Mouse (Mus musculus) forebrain, embryonic 13.5 days (tissue): Measurements from ENCODE around the gene Kcnb1. TPM values are rescaled to one million over a fixed set of nuclear protein-coding genes. Genes with fewer than 3 reads are reported as not detected.

ENCODE experiments used
- ATAC-seq: fragments of 200-750 bp; cut with Nextera tagmentation; 2 replicates; pipeline ENCODE4 v1.8.0; 2017
- H3K27ac ChIP-seq: fragments of 300-500 bp; sonication (generic); 2 replicates; pipeline ENCODE4 v1.5.1; 2015; ENCODE audit warnings: inconsistent platforms, mild to moderate bottlenecking, moderate library complexity
- H3K27me3 ChIP-seq: fragments of 300-500 bp; sonication (generic); 2 replicates; pipeline ENCODE4 v1.6.1; 2015; ENCODE audit warnings: mild to moderate bottlenecking, inconsistent platforms
- H3K36me3 ChIP-seq: fragments of 300-500 bp; sonication (generic); 2 replicates; pipeline ENCODE4 v1.6.1; 2015; ENCODE audit warnings: mild to moderate bottlenecking, inconsistent platforms; ENCODE audit not compliant: poor library complexity, severe bottlenecking
- H3K4me1 ChIP-seq: fragments of 300-500 bp; sonication (generic); 2 replicates; pipeline ENCODE4 v1.6.1; 2015; ENCODE audit warnings: inconsistent platforms
- H3K4me2 ChIP-seq: fragments of 300-500 bp; sonication (generic); 2 replicates; pipeline ENCODE4 v1.6.1; 2015; ENCODE audit warnings: inconsistent platforms, mild to moderate bottlenecking, moderate library complexity
- H3K4me3 ChIP-seq: fragments of 300-500 bp; sonication (generic); 2 replicates; pipeline ENCODE4 v1.5.1; 2015; ENCODE audit warnings: mild to moderate bottlenecking, inconsistent platforms
- H3K9ac ChIP-seq: fragments of 300-500 bp; sonication (generic); 2 replicates; pipeline ENCODE4 v1.6.1; 2015; ENCODE audit warnings: mild to moderate bottlenecking, inconsistent platforms
- H3K9me3 ChIP-seq: fragments of 300-500 bp; sonication (generic); replicated peaks from 2 replicates; pipeline ENCODE4 v1.6.1; 2016; ENCODE audit warnings: inconsistent platforms
- WGBS: fragments of 180-500 bp; shearing (Covaris S2); methylation state at CpG from one replicate; pipeline ENCODE4 v1.1.7; 2015; 5-methylcytosine and 5-hydroxymethylcytosine counted together
- polyA plus RNA-seq: library from polyadenylated mRNA; unstranded; fragments of >200 nt; fragmentation: Nextera tagmentation; extraction: Ambion mirVana; gene quantifications from 2 replicates; pipeline ENCODE4 v1.2.1, GENCODE M21; 2015

Gene Kcnb1
- polyA plus RNA-seq, 1 experiment from 2014 or later, result 1.3 TPM

DNA sequence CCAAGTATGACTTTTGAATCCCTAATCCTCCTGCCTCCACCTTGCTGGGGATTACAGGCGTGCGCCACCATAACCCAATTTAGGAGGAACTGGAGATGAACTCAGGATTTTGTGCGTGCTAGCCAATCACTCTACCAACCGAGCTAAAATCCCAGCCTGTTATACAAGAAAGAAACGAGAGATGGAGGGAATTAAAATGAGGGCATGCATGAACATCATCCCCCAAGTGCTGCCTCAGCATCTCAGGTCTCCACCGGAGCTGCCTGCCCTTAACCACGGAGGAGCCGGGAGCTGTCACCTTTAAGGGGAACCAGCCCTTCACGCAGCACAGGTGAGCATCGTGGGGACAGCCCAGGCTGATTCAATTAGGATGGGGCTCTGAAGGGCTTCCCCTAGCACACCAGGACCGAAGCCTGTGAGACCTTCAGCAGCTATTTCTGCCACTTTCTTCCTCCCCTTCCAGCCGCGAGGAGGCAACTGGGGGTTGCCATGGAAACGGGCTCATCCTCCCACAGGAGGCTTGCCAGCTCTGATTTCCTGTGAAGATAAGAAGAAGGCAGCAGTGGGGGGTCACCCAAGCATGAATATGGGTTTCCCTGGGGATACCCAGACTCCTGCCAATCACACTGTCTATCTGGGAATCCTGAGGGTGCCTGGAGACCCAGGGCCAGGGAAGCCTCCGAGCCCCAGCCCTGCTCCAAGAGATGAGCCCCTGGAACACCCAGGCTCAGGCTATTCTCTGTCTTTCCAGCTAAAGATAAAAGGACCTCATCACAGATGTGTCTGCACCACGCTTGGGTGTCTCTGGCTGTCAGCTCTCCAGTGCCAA, 11.7 kb upstream of the Kcnb1 start:
- peak overlapping the region; percentile 80 for H3K27ac ChIP-seq
- 40% methylated on average over 16 of the region's 16 CpGs for WGBS
- H3K9me3 ChIP-seq, result no peaks in the 10 kb centered on the region
- peak overlapping the region; percentile 36 for H3K4me2 ChIP-seq
- ATAC-seq, result peak; percentile 57
- H3K4me3 ChIP-seq, result no peak overlapping the region
- peaks cover 21% of the 10 kb centered on the region for H3K4me1 ChIP-seq
- H3K36me3 ChIP-seq, result no peaks in the 10 kb centered on the region
- no peaks in the 10 kb centered on the region for H3K27me3 ChIP-seq
- H3K9ac ChIP-seq, result no peak overlapping the region

DNA sequence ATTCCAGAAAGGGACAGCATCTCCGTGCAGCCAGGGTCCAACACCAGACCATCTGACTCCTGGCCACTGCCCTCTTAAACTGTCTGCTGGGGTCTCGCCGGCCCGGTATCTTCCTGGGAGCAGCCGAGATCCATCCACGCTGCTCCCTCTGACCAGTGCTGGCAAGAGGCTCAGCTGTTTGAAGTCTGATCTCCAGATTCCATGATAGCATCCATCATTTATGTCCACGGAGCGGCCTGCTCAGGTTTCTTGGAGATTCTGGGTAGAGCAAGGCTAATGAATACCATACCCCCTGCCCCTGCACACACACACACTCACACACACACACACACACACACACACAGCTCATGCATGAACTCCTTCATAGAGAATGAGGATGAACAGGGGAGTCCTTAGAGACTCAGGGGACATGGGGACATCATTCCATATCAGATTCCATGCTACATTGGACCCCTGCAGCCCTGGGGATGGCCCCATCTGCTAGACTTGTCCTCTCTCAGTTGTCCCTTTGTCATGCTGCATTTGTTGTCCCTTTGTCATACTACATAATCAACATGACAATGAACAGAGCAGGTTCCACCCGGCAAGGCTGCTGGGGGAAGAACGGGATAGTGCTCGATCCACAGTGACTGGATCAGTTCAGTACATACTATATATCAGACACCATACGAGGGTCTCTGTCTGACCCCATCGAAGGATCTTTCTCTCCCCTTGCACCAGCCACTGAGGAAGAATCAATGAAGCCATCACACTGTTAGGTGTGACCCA, 8.9 kb upstream of the Kcnb1 start:
- no peak for ATAC-seq
- no peaks in the 10 kb centered on the region for H3K27me3 ChIP-seq
- H3K9me3 ChIP-seq, result no peaks in the 10 kb centered on the region
- H3K9ac ChIP-seq, result no peak overlapping the region
- H3K36me3 ChIP-seq, result no peaks in the 10 kb centered on the region
- H3K4me2 ChIP-seq, result no peak overlapping the region
- no peak overlapping the region for H3K27ac ChIP-seq
- WGBS, result 72% methylated on average over 13 of the region's 13 CpGs
- H3K4me3 ChIP-seq, result no peak overlapping the region
- H3K4me1 ChIP-seq, result peaks cover 21% of the 10 kb centered on the region

DNA sequence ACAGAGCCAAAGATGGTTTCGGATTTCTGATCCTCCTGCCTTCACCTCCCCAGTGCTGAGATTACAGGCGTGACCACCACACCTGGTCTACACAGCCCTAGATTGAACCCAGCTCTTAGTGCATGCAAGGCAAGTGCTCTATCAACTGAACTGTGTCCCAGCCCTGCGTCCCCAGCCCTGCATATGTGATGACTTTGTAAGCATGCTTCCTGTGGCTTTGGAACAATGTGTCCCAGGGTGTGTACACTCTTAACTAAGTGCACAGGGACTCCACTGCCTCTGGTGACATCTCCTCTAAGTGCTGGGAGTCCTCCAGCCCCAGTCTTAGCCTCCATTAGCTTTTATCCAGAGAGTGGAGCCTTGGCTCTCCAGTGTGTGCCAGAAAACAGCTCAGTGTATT, 3.4 kb upstream of the Kcnb1 start:
- ATAC-seq, result no peak
- Histone ChIP-seq H3K27ac (no peak overlapping the region), H3K4me1 (peaks cover 20% of the 10 kb centered on the region), H3K36me3 (no peaks in the 10 kb centered on the region), H3K4me2 (no peak overlapping the region), H3K4me3 (no peak overlapping the region), H3K9ac (no peak overlapping the region), H3K9me3 (no peaks in the 10 kb centered on the region), H3K27me3 (peaks cover 28% of the 10 kb centered on the region)
- 81% methylated on average over 3 of the region's 3 CpGs for WGBS

DNA sequence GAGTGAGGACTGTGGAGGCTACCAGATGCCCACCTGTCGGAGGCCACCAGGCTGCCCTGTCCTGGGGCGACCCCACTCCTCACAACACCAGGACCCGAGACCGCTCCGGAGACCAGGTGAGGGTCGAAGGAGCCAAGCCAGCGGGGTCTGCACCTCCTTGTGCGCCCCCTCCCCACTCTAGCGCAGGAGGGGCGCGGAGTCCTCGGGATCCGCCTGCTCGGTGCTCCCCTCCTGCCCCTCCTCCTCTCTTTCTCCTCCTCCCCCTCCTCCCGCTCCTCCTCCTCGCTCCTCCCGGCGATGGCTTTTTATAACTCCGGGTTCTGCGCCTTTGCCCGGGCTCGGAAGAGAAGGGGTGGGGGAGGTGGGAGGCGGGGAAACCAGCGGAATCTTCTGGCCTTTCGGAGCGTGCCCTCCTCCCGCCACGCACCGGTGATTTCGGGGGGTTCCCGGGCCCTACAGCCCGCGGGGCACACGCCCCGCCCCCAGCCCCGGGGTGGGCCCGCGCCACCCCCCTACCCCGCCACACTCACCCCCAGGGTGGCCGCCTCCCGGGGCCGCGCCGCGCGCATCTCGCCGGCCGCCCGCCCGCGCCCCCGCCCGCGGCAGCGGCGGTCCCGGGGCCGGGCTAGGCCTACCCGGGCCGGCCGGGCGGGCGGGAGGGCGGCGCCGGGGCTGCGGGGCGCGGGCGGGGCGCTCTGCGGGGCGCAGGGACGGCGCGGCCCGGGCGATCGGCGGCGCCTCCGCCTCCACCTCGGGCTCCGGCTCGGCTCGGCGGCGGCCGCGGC, 472 bp downstream of the Kcnb1 start:
- no peaks in the 10 kb centered on the region for H3K9me3 ChIP-seq
- peaks cover 44% of the 10 kb centered on the region for H3K27me3 ChIP-seq
- no peaks in the 10 kb centered on the region for H3K36me3 ChIP-seq
- ATAC-seq, result peak; percentile 64
- H3K9ac ChIP-seq, result peak overlapping the region; percentile 66
- H3K4me3 ChIP-seq, result peak overlapping the region; percentile 56
- H3K4me2 ChIP-seq, result peak overlapping the region; percentile 76
- peaks cover 21% of the 10 kb centered on the region for H3K4me1 ChIP-seq
- 1% methylated on average over 33 of the region's 91 CpGs for WGBS
- H3K27ac ChIP-seq, result no peak overlapping the region

DNA sequence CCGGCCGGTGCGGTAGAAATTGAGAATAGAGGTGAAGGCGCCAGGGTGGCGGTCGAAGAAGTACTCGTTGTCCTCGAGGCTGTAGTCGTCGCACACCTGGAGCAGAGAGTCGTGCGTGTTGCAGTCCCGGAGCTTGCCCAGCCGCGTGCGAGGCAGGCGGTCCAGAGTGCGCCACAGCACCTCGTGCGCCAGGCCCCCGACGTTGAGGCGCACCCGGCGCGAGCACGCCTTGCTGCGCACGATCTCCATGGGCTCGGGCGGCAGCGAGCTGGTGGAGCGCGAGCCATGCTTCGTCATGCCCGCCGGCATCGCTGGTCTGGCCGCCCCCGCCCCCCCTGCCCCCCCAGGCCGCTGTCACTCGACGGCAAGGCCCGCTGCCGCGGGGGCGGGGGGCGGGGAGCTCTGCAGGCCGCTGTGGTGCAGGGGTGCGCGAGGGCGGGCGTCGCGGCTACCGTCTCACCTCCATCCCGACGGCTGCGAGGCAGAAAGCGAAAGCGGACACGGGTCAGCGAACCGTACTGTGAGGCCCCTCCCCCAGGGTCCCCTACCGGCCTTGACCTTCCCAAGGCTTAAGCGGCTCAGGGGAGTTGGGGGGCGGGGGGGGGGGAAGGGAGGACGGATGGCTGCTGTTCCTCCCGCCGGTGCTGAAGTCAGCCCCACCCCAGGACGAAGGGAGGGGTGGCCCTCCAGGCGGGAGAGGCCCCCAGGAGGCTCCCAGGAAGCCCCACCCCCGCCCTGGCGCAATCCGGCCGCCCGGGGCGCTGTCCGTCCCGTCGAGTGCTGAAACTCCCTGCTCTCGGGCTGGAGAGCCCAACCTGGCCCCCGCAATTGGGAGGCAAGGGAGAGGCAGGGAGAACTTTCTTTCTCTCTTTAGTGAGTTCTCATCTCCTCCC, 1.4 kb downstream of the Kcnb1 start:
- no peak for ATAC-seq
- 16% methylated on average over 71 of the region's 83 CpGs for WGBS
- peak overlapping the region; percentile 56 for H3K4me3 ChIP-seq
- peak overlapping the region; percentile 76 for H3K4me2 ChIP-seq
- H3K27ac ChIP-seq, result no peak overlapping the region
- no peaks in the 10 kb centered on the region for H3K36me3 ChIP-seq
- H3K27me3 ChIP-seq, result peaks cover 44% of the 10 kb centered on the region
- no peaks in the 10 kb centered on the region for H3K9me3 ChIP-seq
- peak overlapping the region; percentile 66; the same call in 1 of the 2 replicates for H3K9ac ChIP-seq
- H3K4me1 ChIP-seq, result peaks cover 21% of the 10 kb centered on the region

DNA sequence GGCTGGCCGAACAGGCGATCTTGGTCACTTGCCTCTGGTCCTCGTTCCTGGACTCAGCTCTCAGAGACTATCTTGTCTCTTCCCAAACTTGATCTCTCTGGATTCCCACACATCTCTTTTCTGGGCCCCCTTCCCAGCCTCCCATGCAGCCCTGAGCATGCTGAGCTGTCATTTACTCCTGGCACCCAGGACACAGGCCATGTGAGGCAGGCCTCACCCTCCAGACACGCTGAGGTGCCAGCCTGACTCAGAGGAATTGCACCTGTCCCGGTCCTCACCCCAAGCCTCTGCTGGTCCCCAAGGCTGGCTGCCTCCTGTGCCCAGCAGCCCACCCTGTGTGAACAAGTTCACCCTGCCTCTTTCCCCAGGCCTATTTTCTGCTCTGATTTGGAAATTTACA, 2.8 kb downstream of the Kcnb1 start:
- Histone ChIP-seq H3K27me3 (peaks cover 44% of the 10 kb centered on the region), H3K27ac (no peak overlapping the region), H3K4me3 (no peak overlapping the region), H3K9ac (no peak overlapping the region), H3K36me3 (peaks cover 4% of the 10 kb centered on the region; the same call in 1 of the 2 replicates), H3K9me3 (no peaks in the 10 kb centered on the region), H3K4me2 (no peak overlapping the region), H3K4me1 (peaks cover 21% of the 10 kb centered on the region)
- ATAC-seq, result no peak
- 92% methylated on average over 5 of the region's 5 CpGs for WGBS

DNA sequence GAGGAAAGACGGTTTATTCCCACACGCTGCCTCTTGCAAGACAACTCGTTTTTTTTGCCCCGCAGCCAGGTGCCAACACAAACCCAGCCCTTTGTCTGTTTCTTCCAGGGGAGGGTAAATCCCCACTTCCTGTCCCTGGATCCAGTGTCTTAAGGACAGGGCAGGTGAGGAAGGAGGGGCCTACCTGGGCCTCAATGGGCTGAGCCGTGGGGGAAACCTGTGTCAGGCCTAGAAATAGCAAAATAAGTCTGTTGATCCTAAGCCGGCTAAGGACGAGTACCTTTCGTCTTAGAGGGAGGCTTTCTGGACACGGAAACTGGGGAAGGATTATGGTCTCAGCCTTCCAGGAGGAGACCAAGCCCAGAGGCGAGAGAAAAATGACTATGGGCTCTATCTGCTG, 3.4 kb downstream of the Kcnb1 start:
- Histone ChIP-seq H3K27ac (no peak overlapping the region), H3K4me2 (no peak overlapping the region), H3K9me3 (no peaks in the 10 kb centered on the region), H3K36me3 (peaks cover 4% of the 10 kb centered on the region; the same call in 1 of the 2 replicates), H3K4me3 (no peak overlapping the region), H3K4me1 (peaks cover 21% of the 10 kb centered on the region), H3K27me3 (peaks cover 39% of the 10 kb centered on the region), H3K9ac (no peak overlapping the region)
- ATAC-seq, result no peak
- WGBS, result 48% methylated on average over 10 of the region's 10 CpGs

DNA sequence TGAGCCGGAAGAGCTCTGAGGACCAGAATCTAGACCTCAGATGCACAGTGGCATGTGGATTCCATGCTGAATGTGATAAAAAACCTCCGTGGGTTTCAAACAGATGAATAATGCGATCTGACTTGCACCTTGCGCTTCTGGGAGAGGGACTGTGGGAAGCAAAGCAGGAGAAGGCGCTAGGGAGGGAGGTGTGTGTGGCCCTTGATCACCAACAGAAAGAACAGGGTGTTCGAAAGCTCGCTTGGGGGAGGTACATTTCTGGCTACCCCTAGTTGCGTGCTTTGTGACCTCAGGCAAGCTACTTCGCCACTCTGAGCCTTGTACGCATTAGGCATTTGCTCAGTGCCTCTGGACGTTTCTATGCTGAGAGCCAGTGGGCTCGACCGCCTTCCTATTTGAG, 4.0 kb downstream of the Kcnb1 start:
- WGBS, result 58% methylated on average over 13 of the region's 13 CpGs
- H3K4me2 ChIP-seq, result no peak overlapping the region
- H3K27ac ChIP-seq, result no peak overlapping the region
- ATAC-seq, result no peak
- H3K27me3 ChIP-seq, result peaks cover 34% of the 10 kb centered on the region
- H3K4me3 ChIP-seq, result no peak overlapping the region
- H3K36me3 ChIP-seq, result peaks cover 4% of the 10 kb centered on the region; the same call in 1 of the 2 replicates
- H3K9me3 ChIP-seq, result no peaks in the 10 kb centered on the region
- no peak overlapping the region for H3K9ac ChIP-seq
- H3K4me1 ChIP-seq, result peaks cover 21% of the 10 kb centered on the region

DNA sequence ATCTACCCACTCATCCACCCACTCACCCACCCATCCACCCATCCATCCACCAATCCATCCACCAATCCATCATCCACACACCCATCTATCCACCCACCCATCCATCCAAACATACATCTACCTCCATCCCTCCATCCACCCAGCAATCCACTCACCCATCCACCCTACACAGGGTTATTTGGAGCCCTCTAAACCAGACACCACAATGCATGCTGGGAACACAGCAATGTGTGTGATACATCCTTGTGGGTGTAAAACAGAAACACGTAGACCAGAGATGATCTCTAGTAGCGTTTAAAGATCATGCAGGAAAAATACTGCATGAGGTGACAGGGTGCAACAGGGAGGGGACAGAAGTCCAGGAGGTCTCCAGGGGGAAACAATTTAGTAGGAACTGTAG, 4.5 kb downstream of the Kcnb1 start:
- no peaks in the 10 kb centered on the region for H3K9me3 ChIP-seq
- no peak overlapping the region for H3K27ac ChIP-seq
- no peak overlapping the region for H3K9ac ChIP-seq
- 90% methylated on average over 2 of the region's 2 CpGs for WGBS
- no peak overlapping the region for H3K4me3 ChIP-seq
- H3K27me3 ChIP-seq, result peaks cover 28% of the 10 kb centered on the region
- peaks cover 4% of the 10 kb centered on the region; the same call in 1 of the 2 replicates for H3K36me3 ChIP-seq
- H3K4me1 ChIP-seq, result peaks cover 17% of the 10 kb centered on the region
- no peak overlapping the region for H3K4me2 ChIP-seq
- ATAC-seq, result no peak

DNA sequence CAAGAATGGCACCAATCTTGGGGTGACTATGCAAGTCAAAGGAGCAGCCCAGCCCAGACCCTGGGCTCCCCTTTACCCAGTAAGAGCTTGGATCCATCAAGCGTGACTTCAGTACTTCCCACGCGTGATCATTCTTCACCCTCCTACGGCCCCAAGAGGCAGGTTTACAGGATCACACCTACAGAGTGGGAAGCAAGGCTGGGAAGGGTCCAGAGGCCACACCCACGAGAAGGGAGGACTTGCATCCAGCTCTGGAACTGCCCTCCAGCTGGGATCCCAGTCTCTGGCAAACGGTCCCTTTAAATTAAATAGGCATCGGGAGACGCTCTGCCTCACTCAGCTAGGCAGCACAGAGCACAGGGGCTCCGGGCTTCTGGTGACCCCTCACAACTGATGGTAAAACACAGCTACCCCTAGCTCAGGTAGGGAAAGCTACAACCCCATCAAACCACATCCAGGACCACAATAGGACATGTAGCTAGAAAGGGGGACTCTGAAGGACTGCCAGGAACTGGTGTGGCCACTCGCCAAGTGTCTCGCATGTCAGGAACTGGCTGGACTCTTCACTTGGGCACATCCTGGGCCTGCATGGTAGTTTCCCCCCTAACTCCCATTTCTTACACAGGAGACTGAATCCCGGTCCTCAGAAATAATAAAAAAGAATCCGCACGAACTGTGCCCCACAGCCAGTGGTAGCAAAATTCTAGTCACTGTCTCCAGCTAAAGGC, 8.1 kb downstream of the Kcnb1 start:
- Histone ChIP-seq H3K4me3 (no peak overlapping the region), H3K27ac (no peak overlapping the region), H3K27me3 (peaks cover under 1% of the 10 kb centered on the region; the same call in 1 of the 2 replicates), H3K4me2 (no peak overlapping the region), H3K9me3 (no peaks in the 10 kb centered on the region), H3K4me1 (no peaks in the 10 kb centered on the region), H3K9ac (no peak overlapping the region), H3K36me3 (peaks cover 4% of the 10 kb centered on the region; the same call in 1 of the 2 replicates)
- WGBS, result 85% methylated on average over 14 of the region's 14 CpGs
- no peak for ATAC-seq
